Mouse (Mus musculus): ENCODE measurements around the gene Lyst. TPM values are rescaled to one million over a fixed set of nuclear protein-coding genes. Genes with fewer than 3 reads are reported as not detected.

Lyst gene
- polyA plus RNA-seq, 1 experiment from 2014 or later, result 4.2 TPM

DNA sequence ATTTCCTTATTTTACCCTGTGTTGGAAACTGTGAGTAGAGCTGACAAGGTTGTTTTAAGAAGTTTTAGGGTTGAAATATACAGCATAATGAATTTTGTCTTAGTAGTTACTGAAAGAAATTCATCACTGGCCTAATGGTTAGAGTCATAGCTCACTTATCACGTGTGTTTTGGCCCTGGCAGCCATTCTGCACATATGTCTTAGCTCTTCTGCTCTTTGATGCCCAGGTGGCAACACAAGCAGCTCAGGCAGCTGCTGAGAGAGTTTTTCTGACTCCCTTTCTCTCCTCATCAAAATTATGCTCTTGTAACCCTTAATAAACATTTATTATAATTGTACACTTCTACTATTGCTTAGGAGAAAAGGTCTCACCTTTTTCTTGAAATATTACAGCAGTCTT is 18.1 kb downstream of the Lyst start:
- Histone ChIP-seq H3K27ac (no peak overlapping the region), H3K36me3 (no peaks in the 10 kb centered on the region), H3K4me2 (replicated peaks) (no peak overlapping the region), H3K4me1 (no peaks in the 10 kb centered on the region), H3K9me3 (no peaks in the 10 kb centered on the region), H3K27me3 (no peaks in the 10 kb centered on the region), H3K4me3 (no peak overlapping the region), H3K9ac (no peak overlapping the region)
- ATAC-seq (ENCODE audit: insufficient number of reproducible peaks, insufficient read depth, low FRiP score, low TSS enrichment), result no peak
- 45% methylated on average over 1 of the region's 1 CpGs for WGBS

DNA sequence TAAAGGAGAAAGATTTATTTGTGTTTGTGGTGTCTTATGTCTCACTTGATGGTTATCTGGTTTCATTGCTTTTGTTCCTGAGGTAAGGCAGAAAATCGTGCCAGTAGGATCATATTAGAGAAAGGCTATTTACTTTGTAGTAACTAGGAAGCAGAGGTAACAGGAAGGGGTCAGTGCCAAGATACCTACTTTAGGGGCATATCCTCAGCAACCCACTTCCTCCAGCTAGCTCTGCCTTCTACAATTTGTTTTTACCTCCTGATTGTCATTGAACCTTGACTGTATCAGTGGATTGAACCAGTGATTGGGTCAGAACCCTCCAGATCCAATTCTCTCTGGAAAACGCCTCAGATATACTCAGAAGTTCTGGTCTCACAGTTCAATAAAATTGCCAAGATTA is 19.5 kb downstream of the Lyst start:
- H3K36me3 ChIP-seq, result no peaks in the 10 kb centered on the region
- no peak overlapping the region for H3K27ac ChIP-seq
- no peaks in the 10 kb centered on the region for H3K27me3 ChIP-seq
- 74% methylated on average over 2 of the region's 2 CpGs for WGBS
- ATAC-seq (ENCODE audit: insufficient number of reproducible peaks, insufficient read depth, low FRiP score, low TSS enrichment), result no peak
- no peak overlapping the region for H3K4me3 ChIP-seq
- no peaks in the 10 kb centered on the region for H3K9me3 ChIP-seq
- no peak overlapping the region for H3K9ac ChIP-seq
- H3K4me1 ChIP-seq, result no peaks in the 10 kb centered on the region
- H3K4me2 ChIP-seq (replicated peaks), result no peak overlapping the region

- WGBS, result 80% methylated on average over 1 of the region's 1 CpGs
- Histone ChIP-seq H3K27ac (no peak overlapping the region), H3K36me3 (no peaks in the 10 kb centered on the region), H3K4me3 (no peak overlapping the region), H3K9me3 (no peaks in the 10 kb centered on the region), H3K27me3 (no peaks in the 10 kb centered on the region), H3K4me2 (replicated peaks) (no peak overlapping the region), H3K9ac (no peak overlapping the region), H3K4me1 (no peaks in the 10 kb centered on the region)
- ATAC-seq (ENCODE audit: insufficient number of reproducible peaks, insufficient read depth, low FRiP score, low TSS enrichment), result no peak; the same call in 1 of the 2 replicates
Observed at GRCm38 (mm10) chr13:13612882-13613281, 22.7 kb downstream of the Lyst start.

DNA sequence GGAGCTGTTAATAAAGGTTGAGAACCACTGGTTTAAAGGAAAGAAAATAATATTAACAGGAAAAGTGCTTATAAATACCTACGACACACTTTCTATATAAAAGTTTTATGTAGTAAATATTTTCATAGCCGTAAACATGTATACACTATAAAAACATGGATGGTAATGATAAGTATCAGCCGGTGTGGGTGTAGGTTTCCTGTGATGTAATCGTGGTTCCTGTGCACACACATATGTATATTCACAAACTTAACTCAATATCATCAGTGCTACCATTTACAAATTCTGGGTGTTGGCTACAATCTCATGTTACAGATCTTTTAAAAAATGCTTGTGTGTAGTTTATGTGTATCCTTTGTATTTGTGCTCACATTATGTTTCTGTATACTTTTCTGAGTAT is 24.0 kb downstream of the Lyst start:
- Histone ChIP-seq H3K9ac (no peak overlapping the region), H3K9me3 (no peaks in the 10 kb centered on the region), H3K27me3 (no peaks in the 10 kb centered on the region), H3K4me2 (replicated peaks) (no peak overlapping the region), H3K4me1 (no peaks in the 10 kb centered on the region), H3K27ac (no peak overlapping the region), H3K36me3 (no peaks in the 10 kb centered on the region), H3K4me3 (no peak overlapping the region)
- ATAC-seq (ENCODE audit: insufficient number of reproducible peaks, insufficient read depth, low FRiP score, low TSS enrichment), result no peak
- 94% methylated on average over 4 of the region's 4 CpGs for WGBS

DNA sequence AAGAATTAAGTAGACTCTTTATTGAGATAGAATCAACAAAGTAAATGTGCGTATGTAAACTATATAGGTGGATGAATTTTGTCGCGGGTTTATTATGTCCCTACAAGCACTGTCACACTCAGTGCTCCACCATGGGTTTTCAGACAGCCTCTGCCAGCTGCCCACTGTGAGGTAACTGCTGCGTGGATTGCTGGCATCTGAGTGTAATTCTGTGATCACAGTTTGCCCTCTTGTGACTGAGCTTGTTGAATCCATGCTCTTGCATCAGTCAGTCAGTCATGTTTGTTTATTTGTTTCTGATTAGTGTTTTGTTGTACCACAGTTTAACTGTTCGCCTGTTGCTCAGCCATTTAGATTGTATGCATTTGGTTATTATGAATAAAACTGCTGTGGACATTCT is 31.3 kb downstream of the Lyst start:
- Histone ChIP-seq H3K9ac (no peak overlapping the region), H3K27ac (no peak overlapping the region), H3K36me3 (no peaks in the 10 kb centered on the region), H3K4me3 (no peak overlapping the region), H3K9me3 (no peaks in the 10 kb centered on the region), H3K27me3 (no peaks in the 10 kb centered on the region), H3K4me2 (replicated peaks) (no peak overlapping the region), H3K4me1 (no peaks in the 10 kb centered on the region)
- WGBS, result 80% methylated on average over 5 of the region's 5 CpGs
- ATAC-seq (ENCODE audit: insufficient number of reproducible peaks, insufficient read depth, low FRiP score, low TSS enrichment), result no peak

DNA sequence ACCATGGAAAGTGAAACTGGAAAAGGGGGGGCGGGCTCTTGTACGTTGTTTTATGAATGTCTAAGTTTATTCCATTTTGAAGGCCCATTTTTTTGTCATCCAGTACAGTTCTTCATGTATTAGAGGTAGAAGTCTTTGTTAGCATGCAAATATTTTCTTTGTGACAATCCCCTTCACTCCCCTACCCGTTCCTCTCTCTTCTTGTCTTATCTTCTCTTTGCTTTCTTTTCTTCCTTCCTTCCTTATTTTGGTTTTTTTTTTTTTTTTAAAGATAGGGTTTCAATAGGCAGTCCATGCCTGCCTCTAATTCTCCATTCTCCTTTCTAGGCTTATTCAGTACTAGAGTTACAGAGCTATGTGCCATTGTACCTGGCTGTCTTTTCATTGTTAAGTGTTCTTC is 32.4 kb downstream of the Lyst start:
- H3K4me1 ChIP-seq, result no peaks in the 10 kb centered on the region
- H3K27ac ChIP-seq, result no peak overlapping the region
- no peak overlapping the region for H3K4me2 ChIP-seq (replicated peaks)
- ATAC-seq (ENCODE audit: insufficient number of reproducible peaks, insufficient read depth, low FRiP score, low TSS enrichment), result no peak
- 82% methylated on average over 3 of the region's 3 CpGs for WGBS
- no peaks in the 10 kb centered on the region for H3K9me3 ChIP-seq
- no peak overlapping the region for H3K9ac ChIP-seq
- H3K4me3 ChIP-seq, result no peak overlapping the region
- H3K27me3 ChIP-seq, result no peaks in the 10 kb centered on the region
- no peaks in the 10 kb centered on the region for H3K36me3 ChIP-seq

- Histone ChIP-seq H3K4me2 (replicated peaks) (no peak overlapping the region), H3K9ac (no peak overlapping the region), H3K4me1 (no peaks in the 10 kb centered on the region), H3K27ac (no peak overlapping the region), H3K36me3 (no peaks in the 10 kb centered on the region), H3K4me3 (no peak overlapping the region), H3K27me3 (no peaks in the 10 kb centered on the region), H3K9me3 (no peaks in the 10 kb centered on the region)
- 76% methylated on average over 1 of the region's 1 CpGs for WGBS
- ATAC-seq (ENCODE audit: insufficient number of reproducible peaks, insufficient read depth, low FRiP score, low TSS enrichment), result no peak
Observed at GRCm38 (mm10) chr13:13633746-13634145, 43.5 kb downstream of the Lyst start.

GRCm38 (mm10) chr13:13634706-13635105 is 44.5 kb downstream of the Lyst start:
- no peak overlapping the region for H3K9ac ChIP-seq

DNA sequence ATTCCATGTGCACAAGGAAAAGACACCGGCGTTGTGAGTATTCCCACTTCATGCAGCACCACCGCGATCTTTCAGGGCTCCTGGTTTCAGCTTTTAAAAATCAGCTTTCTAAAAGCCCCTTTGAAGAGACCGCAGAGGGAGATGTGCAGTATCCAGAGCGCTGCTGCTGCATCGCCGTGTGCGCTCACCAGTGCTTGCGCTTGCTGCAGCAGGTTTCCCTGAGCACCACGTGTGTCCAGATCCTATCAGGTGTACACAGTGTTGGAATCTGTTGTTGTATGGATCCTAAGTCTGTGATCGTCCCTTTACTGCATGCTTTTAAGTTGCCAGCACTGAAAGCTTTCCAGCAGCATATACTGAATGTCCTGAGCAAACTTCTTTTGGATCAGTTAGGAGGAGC is 45.0 kb downstream of the Lyst start:
- no peaks in the 10 kb centered on the region for H3K9me3 ChIP-seq

More at GRCm38 (mm10) chr13:13634706-13635105, 44.5 kb downstream of the Lyst start:
- no peak overlapping the region for H3K27ac ChIP-seq
- H3K4me2 ChIP-seq (replicated peaks), result no peak overlapping the region
- H3K4me3 ChIP-seq, result no peak overlapping the region
- WGBS, result 57% methylated on average over 7 of the region's 7 CpGs
- no peaks in the 10 kb centered on the region for H3K36me3 ChIP-seq
- no peaks in the 10 kb centered on the region for H3K9me3 ChIP-seq
- ATAC-seq (ENCODE audit: insufficient number of reproducible peaks, insufficient read depth, low FRiP score, low TSS enrichment), result no peak
- no peaks in the 10 kb centered on the region for H3K4me1 ChIP-seq
- no peaks in the 10 kb centered on the region for H3K27me3 ChIP-seq

DNA sequence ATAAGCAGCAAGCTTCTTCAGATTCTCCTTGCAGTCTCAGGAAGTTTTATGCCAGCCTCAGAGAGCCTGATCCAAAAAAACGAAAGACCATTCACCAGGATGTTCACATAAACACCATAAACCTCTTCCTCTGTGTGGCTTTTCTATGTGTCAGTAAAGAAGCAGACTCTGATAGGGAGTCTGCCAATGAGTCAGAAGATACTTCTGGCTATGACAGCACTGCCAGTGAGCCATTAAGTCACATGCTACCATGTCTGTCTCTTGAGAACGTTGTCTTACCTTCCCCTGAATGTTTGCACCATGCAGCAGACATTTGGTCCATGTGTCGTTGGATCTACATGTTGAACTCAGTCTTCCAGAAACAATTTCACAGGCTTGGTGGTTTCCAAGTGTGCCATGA is 47.4 kb downstream of the Lyst start:
- no peaks in the 10 kb centered on the region for H3K27me3 ChIP-seq
- no peaks in the 10 kb centered on the region for H3K4me1 ChIP-seq
- no peak for ATAC-seq (ENCODE audit: insufficient number of reproducible peaks, insufficient read depth, low FRiP score, low TSS enrichment)
- H3K4me3 ChIP-seq, result no peak overlapping the region
- H3K9ac ChIP-seq, result no peak overlapping the region
- no peaks in the 10 kb centered on the region for H3K36me3 ChIP-seq
- H3K4me2 ChIP-seq (replicated peaks), result no peak overlapping the region
- no peak overlapping the region for H3K27ac ChIP-seq
- H3K9me3 ChIP-seq, result no peaks in the 10 kb centered on the region
- 79% methylated on average over 3 of the region's 3 CpGs for WGBS

More for the DNA sequence above, 45.0 kb downstream of the Lyst start:
- Histone ChIP-seq H3K27me3 (no peaks in the 10 kb centered on the region), H3K4me2 (replicated peaks) (no peak overlapping the region), H3K4me1 (no peaks in the 10 kb centered on the region), H3K4me3 (no peak overlapping the region), H3K36me3 (no peaks in the 10 kb centered on the region), H3K27ac (no peak overlapping the region), H3K9ac (no peak overlapping the region)
- 68% methylated on average over 12 of the region's 12 CpGs for WGBS
- no peak for ATAC-seq (ENCODE audit: insufficient number of reproducible peaks, insufficient read depth, low FRiP score, low TSS enrichment)

- H3K4me3 ChIP-seq, result no peak overlapping the region
- no peaks in the 10 kb centered on the region for H3K36me3 ChIP-seq
- no peak overlapping the region for H3K4me2 ChIP-seq (replicated peaks)
- WGBS, result 87% methylated on average over 6 of the region's 6 CpGs
- no peak overlapping the region for H3K27ac ChIP-seq
- H3K27me3 ChIP-seq, result no peaks in the 10 kb centered on the region
- H3K9me3 ChIP-seq, result no peaks in the 10 kb centered on the region
- H3K4me1 ChIP-seq, result no peaks in the 10 kb centered on the region
- ATAC-seq (ENCODE audit: insufficient number of reproducible peaks, insufficient read depth, low FRiP score, low TSS enrichment), result no peak
- no peak overlapping the region for H3K9ac ChIP-seq
Observed at GRCm38 (mm10) chr13:13637981-13638380, 47.8 kb downstream of the Lyst start.

GRCm38 (mm10) chr13:13638725-13639124 is 48.5 kb downstream of the Lyst start:
- Histone ChIP-seq H3K27me3 (no peaks in the 10 kb centered on the region), H3K9me3 (no peaks in the 10 kb centered on the region), H3K4me3 (no peak overlapping the region), H3K9ac (no peak overlapping the region), H3K27ac (no peak overlapping the region), H3K4me2 (replicated peaks) (no peak overlapping the region), H3K36me3 (no peaks in the 10 kb centered on the region), H3K4me1 (no peaks in the 10 kb centered on the region)
- WGBS, result 56% methylated on average over 4 of the region's 4 CpGs
- no peak for ATAC-seq (ENCODE audit: insufficient number of reproducible peaks, insufficient read depth, low FRiP score, low TSS enrichment)

DNA sequence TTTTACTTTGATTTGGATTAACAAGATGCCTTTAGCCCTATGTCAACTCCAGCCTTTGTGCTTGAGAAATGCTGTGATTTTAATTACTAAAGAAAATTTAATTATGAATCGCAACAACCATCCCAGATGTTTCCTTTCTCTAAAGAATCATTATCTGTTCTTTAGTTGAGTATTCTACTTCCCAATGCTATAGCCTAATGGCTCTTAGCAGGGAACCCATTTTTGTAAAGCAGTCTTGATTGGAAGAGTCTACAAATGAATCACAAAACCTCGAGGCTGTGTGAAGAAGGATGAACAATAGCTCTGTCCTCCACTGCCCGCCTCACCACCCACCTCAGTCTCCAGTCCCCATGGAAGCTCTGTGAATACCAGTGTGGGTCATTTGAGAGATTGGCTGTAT is 57.1 kb downstream of the Lyst start:
- Histone ChIP-seq H3K9ac (no peak overlapping the region), H3K4me3 (no peak overlapping the region), H3K27me3 (no peaks in the 10 kb centered on the region), H3K36me3 (no peaks in the 10 kb centered on the region), H3K4me1 (no peaks in the 10 kb centered on the region), H3K4me2 (replicated peaks) (no peak overlapping the region), H3K27ac (no peak overlapping the region), H3K9me3 (no peaks in the 10 kb centered on the region)
- WGBS, result 69% methylated on average over 3 of the region's 3 CpGs
- no peak for ATAC-seq (ENCODE audit: insufficient number of reproducible peaks, insufficient read depth, low FRiP score, low TSS enrichment)
